Mouse (Mus musculus): ENCODE measurements at regions not wholly inside any gene's neighbourhood (a gene's known extent, or its start where the extent isn't known, plus 50 kb on each side); places are given as distances from the start of the nearest gene placed in this dataset.

GRCm38 (mm10) chr2:94244140-94244539 is 86.4 kb upstream of the Hsd17b12 start:
- TF ChIP-seq CTCF (IDR thresholded peaks at IDR 0.05; ENCODE audit: control insufficient read depth, insufficient read depth, insufficient read length) (no peak), USF1 (IDR thresholded peaks at IDR 0.05; ENCODE audit: low read depth) (no peak), MYOG (IDR thresholded peaks at IDR 0.05; ENCODE audit: control insufficient read depth, extremely low read depth, insufficient read length) (no peak), MYOD1 (IDR thresholded peaks at IDR 0.05; ENCODE audit: control insufficient read depth, insufficient read length, low read depth) (no peak), MAX (IDR thresholded peaks at IDR 0.05) (no peak), CEBPB (IDR thresholded peaks at IDR 0.05; ENCODE audit: low read depth) (no peak)

Measured in C2C12 (cell line).